Mouse (Mus musculus) cerebellum, adult 2 months (tissue): ENCODE measurements around the gene Isoc2a. TPM values are rescaled to one million over a fixed set of nuclear protein-coding genes. Genes with fewer than 3 reads are reported as not detected.
"Not testable (repeated sequence)": the region's sequence is repeated elsewhere in the genome, so short reads cannot be mapped to it uniquely, and the experiment has no call there.

Experiments
- DNase-seq, 2 experiments: peaks; one replicate each; pipeline ENCODE4 v3.0.0; 2021
- H3K27ac ChIP-seq: fragments of 200-500 bp; 2 replicates; pipeline ENCODE4 v1.5.1; 2012; ENCODE audit warnings: low read length, control low read depth, inconsistent platforms; ENCODE audit not compliant: insufficient read depth
- H3K27me3 ChIP-seq: fragments of 200-500 bp; 2 replicates; pipeline ENCODE4 v1.6.1; 2012; ENCODE audit warnings: inconsistent platforms, mild to moderate bottlenecking, low read length, moderate library complexity; ENCODE audit not compliant: control insufficient read depth, insufficient read depth
- H3K4me1 ChIP-seq: fragments of 200-500 bp; 2 replicates; pipeline ENCODE4 v1.6.1; 2011; ENCODE audit warnings: low read length; ENCODE audit not compliant: control insufficient read depth, insufficient read depth
- H3K4me3 ChIP-seq: fragments of 200-500 bp; replicated peaks from 2 replicates; pipeline ENCODE3; 2011; ENCODE audit warnings: mild to moderate bottlenecking, low read depth, low read length, control low read depth; ENCODE audit not compliant: insufficient read depth
- CTCF ChIP-seq: fragments of 200-500 bp; IDR thresholded peaks from 2 replicates; pipeline ENCODE4 v1.5.1; 2011; ENCODE audit warnings: low read depth, mild to moderate bottlenecking, control low read depth, low read length, moderate library complexity, borderline replicate concordance; ENCODE audit not compliant: insufficient read depth
- POLR2A ChIP-seq: fragments of 200-500 bp; IDR thresholded peaks from 2 replicates; pipeline ENCODE4 v1.6.1; 2011; ENCODE audit warnings: low read length, control low read depth, borderline replicate concordance; ENCODE audit not compliant: insufficient read depth
- WGBS: fragments of 180-500 bp; shearing (Covaris S2); methylation state at CpG from one replicate; pipeline ENCODE4 v1.1.7; 2018; 5-methylcytosine and 5-hydroxymethylcytosine counted together
- polyA plus RNA-seq: library from polyadenylated mRNA; depleted of rRNA; stranded (reverse); fragments of >200 nt; gene quantifications from 2 replicates; pipeline ENCODE4 v1.2.3, GENCODE M21; 2012

The Isoc2a gene
- polyA plus RNA-seq, 1 experiment: 17.7 TPM

- TF ChIP-seq CTCF: no peak
- TF ChIP-seq POLR2A: no peak
- no peaks in the 10 kb centered on the region for H3K4me1 ChIP-seq
- H3K4me3 ChIP-seq: no peak overlapping the region
- no peak overlapping the region for H3K27ac ChIP-seq
- DNase-seq: peak in 1 of 2 experiments; percentile 55
- no peaks in the 10 kb centered on the region for H3K27me3 ChIP-seq
- 69% methylated on average over 7 of the region's 7 CpGs for WGBS
These were observed 19.6 kb upstream of the Isoc2a start for GRCm38 (mm10) chr7:4857321-4857720.

GRCm38 (mm10) chr7:4859418-4859978 lies 17.5 kb upstream of the Isoc2a start:
- no peak for DNase-seq
- no peak for TF ChIP-seq POLR2A
- TF ChIP-seq CTCF: no peak
- Histone ChIP-seq H3K27me3 (no peaks in the 10 kb centered on the region), H3K4me3 (no peak overlapping the region), H3K4me1 (peaks cover 3% of the 10 kb centered on the region), H3K27ac (no peak overlapping the region)
- WGBS: 71% methylated on average over 12 of the region's 12 CpGs

DNA sequence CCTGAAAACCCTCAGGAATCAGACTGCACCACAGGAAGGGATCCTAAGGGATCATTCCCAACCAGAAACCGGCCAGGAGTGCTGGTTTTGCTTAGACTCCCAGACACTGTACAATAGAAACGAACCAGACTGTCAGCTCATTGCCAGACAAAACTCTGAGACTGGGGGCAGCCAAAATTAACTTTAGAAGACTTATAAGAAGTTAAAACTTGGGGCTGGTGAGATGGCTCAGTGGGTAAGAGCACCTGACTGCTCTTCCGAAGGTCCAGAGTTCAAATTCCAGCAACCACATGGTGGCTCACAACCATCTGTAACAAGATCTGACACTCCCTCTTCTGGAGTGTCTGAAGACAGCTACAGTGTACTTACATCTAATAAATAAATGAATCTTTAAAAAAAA lies 16.0 kb upstream of the Isoc2a start:
- not testable (repeated sequence) for H3K27ac ChIP-seq, H3K4me1 ChIP-seq, H3K4me3 ChIP-seq, H3K27me3 ChIP-seq, DNase-seq
- 69% methylated on average over 3 of the region's 3 CpGs for WGBS

DNA sequence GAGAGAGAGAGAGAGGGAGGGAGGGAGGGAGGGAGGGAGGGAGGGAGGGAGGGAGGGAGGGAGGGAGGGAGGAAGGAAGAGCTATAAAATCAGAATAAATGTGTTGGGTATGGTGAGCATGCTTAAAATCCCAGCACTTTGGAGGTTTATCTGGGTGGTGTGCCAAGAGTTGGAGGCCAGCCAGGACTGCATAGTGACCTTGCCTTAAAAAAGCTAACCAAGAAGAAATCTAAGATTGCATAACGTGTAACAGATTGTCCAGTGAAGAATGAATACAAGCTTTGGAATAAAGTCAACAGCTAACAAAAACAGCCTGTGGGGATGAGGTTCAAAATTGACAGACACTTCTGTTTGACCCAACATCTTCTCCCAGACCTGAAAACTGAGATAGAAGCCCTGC lies 13.9 kb upstream of the Isoc2a start:
- 3% methylated on average over 1 of the region's 1 CpGs for WGBS

GRCm38 (mm10) chr7:4863541-4864080 lies 13.3 kb upstream of the Isoc2a start:
- DNase-seq: no peak
- Histone ChIP-seq H3K27ac (peak overlapping the region; percentile 40; the same call in 1 of the 2 replicates), H3K4me3 (no peak overlapping the region), H3K4me1 (peaks cover 3% of the 10 kb centered on the region), H3K27me3 (no peaks in the 10 kb centered on the region)
- no peak for TF ChIP-seq CTCF
- TF ChIP-seq POLR2A: no peak
- WGBS: 78% methylated on average over 7 of the region's 7 CpGs

More for the DNA sequence above, 13.9 kb upstream of the Isoc2a start:
- Histone ChIP-seq H3K27ac (peak overlapping the region; percentile 40; the same call in 1 of the 2 replicates), H3K27me3 (no peaks in the 10 kb centered on the region), H3K4me1 (peaks cover 3% of the 10 kb centered on the region), H3K4me3 (no peak overlapping the region)
- TF ChIP-seq CTCF (no peak), POLR2A (no peak)
- DNase-seq: peak; percentile 58 to 59

DNA sequence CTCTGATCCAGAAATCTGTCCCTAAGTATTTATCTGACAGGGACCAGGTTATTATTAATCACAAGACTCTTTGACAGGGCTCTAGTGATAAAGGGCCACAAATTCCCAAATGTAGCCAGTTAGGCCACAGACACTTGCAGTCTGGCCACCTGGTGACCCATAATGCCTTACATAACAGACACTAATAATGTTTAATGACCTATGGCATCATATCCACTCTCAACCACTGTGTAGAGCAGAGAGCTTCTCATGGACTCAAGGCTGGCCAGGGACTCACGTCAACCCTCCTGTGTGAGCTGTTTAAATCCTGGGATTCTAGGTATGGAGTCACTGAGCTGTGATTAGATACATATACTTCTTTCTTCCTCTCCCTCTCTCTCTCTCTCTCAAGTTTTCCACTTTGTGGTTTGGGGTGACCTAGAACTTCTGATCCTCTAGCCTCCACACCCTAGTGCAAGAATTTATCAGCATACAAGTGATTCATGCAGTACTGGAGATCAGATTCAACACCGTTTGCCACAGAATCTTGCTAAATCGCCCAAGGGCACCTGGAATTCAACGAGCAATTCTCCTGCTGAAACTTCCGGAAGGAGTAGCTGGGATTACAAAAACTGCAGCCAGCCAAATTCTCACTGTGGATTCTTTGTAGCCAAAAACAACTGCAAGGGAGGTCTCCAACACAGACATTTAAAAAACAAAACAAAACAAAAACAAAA lies 12.7 kb upstream of the Isoc2a start:
- Histone ChIP-seq H3K27ac (no peak overlapping the region), H3K4me1 (peaks cover 3% of the 10 kb centered on the region), H3K4me3 (no peak overlapping the region), H3K27me3 (no peaks in the 10 kb centered on the region)
- WGBS: 87% methylated on average over 5 of the region's 5 CpGs
- TF ChIP-seq POLR2A: no peak
- no peak for TF ChIP-seq CTCF
- no peak for DNase-seq

- DNase-seq: peak; percentile 56 to 65
- H3K27ac ChIP-seq: peak overlapping the region; percentile 79; the same call in 1 of the 2 replicates
These were observed 11.9 kb upstream of the Isoc2a start for GRCm38 (mm10) chr7:4865090-4865489.

More at GRCm38 (mm10) chr7:4865090-4865489, 11.9 kb upstream of the Isoc2a start:
- Histone ChIP-seq H3K4me3 (peak overlapping the region; percentile 83), H3K4me1 (peaks cover 3% of the 10 kb centered on the region), H3K27me3 (no peaks in the 10 kb centered on the region)
- peak; percentile 36; the same call in 1 of the 2 replicates for TF ChIP-seq CTCF
- TF ChIP-seq POLR2A: no peak
- WGBS: 60% methylated on average over 5 of the region's 5 CpGs
